23 mouse cellular contexts compared by ENCODE assay signal in genomic region chr2:69803756-69804155, GRCm38 (mm10). TPM values are rescaled to one million over a fixed set of nuclear protein-coding genes. Genes with fewer than 3 reads are reported as not detected.
A peak's percentile ranks its signal among the peaks of the same experiment; 100 is the strongest.
DNase-seq lines count a peak whose midpoint lies in the region; ATAC-seq lines count a peak whose summit lies in the region.
"Had no signal": no experiment of that assay in that cellular context is flagged by ENCODE, and none has a peak within 500 bp of the region (broad histone marks: within the 10 kb centered on the region; RNA-seq: fewer than 3 reads in every experiment).

No protein-coding gene starts in this region.

- 54% methylated on average over 8 of the region's 8 CpGs for WGBS in heart, embryonic 12.5 days
- 29% methylated on average over 8 of the region's 8 CpGs for WGBS in liver, embryonic 12.5 days (ENCODE audit: insufficient replicate concordance)
- WGBS in liver, embryonic 13.5 days (ENCODE audit: insufficient replicate concordance) = 41% methylated on average over 8 of the region's 8 CpGs
- WGBS in liver, embryonic 16.5 days (ENCODE audit: insufficient replicate concordance) = 40% methylated on average over 8 of the region's 8 CpGs

- H3K36me3 ChIP-seq in heart, embryonic 12.5 days = no peaks in the 10 kb centered on the region
- H3K36me3 ChIP-seq in liver, embryonic 12.5 days = no peaks in the 10 kb centered on the region
- no peaks in the 10 kb centered on the region for H3K36me3 ChIP-seq in liver, embryonic 13.5 days
- no peaks in the 10 kb centered on the region for H3K36me3 ChIP-seq in liver, embryonic 16.5 days (ENCODE audit: control insufficient read depth, insufficient read depth)
- H3K36me3 ChIP-seq: embryonic facial prominence, embryonic 12.5 days; embryonic facial prominence, embryonic 15.5 days; G1E; hindbrain, embryonic 10.5 days had no signal

- intact Hi-C loops in heart, postnatal 36 days (cut with DNase I) = loop anchor here (1.0 to 5.0 kb wide), 3 partner anchors 20 to 79 kb away; partner anchors contain the start of gene Ssb

- H3K9ac ChIP-seq in heart, embryonic 12.5 days = no peak overlapping the region
- H3K9ac ChIP-seq in liver, embryonic 12.5 days = peak overlapping the region; percentile 35
- H3K9ac ChIP-seq in liver, embryonic 13.5 days = peak overlapping the region; percentile 29; the same call in 1 of the 2 replicates
- H3K9ac ChIP-seq in liver, embryonic 16.5 days (ENCODE audit: low read depth, low read length) = no peak overlapping the region; the same call in 1 of the 2 replicates
- H3K9ac ChIP-seq: embryonic facial prominence, embryonic 12.5 days; embryonic facial prominence, embryonic 15.5 days; forebrain, postnatal 0 days; hindbrain, embryonic 14.5 days had no signal

- no peaks in the 10 kb centered on the region for H3K27me3 ChIP-seq in heart, embryonic 12.5 days (replicated peaks)
- H3K27me3 ChIP-seq in liver, embryonic 12.5 days (replicated peaks) = no peaks in the 10 kb centered on the region
- H3K27me3 ChIP-seq in liver, embryonic 13.5 days = no peaks in the 10 kb centered on the region
- no peaks in the 10 kb centered on the region for H3K27me3 ChIP-seq in liver, embryonic 16.5 days (ENCODE audit: control insufficient read depth, insufficient read depth, low read depth, low read length)
- H3K27me3 ChIP-seq: CH12.LX; embryonic facial prominence, embryonic 12.5 days; embryonic facial prominence, embryonic 15.5 days had no signal

- no peak for DNase-seq in heart, postnatal 36 days
- DNase-seq in liver = no peak
- DNase-seq in liver, embryonic 13.5 days = no peak
- no peak for DNase-seq in natural killer cell, adult 2 months (ENCODE audit: low spot score in 2 of 2)
- DNase-seq: adrenal gland, adult 2 months; adrenal gland, postnatal 14 days; B cell, adult 2 months; cerebellum, adult 11 months; cerebellum, adult 2 months; cerebellum, adult 9-11 months; cerebellum, postnatal 25 days; forebrain, postnatal 0 days; gastrocnemius, postnatal 25 days had no signal

- peaks cover 4% of the 10 kb centered on the region; the same call in 1 of the 2 replicates for H3K4me1 ChIP-seq in heart, embryonic 12.5 days (replicated peaks)
- peaks cover 33% of the 10 kb centered on the region for H3K4me1 ChIP-seq in liver, embryonic 12.5 days
- H3K4me1 ChIP-seq in liver, embryonic 13.5 days (replicated peaks) = peaks cover 36% of the 10 kb centered on the region
- peaks cover 26% of the 10 kb centered on the region for H3K4me1 ChIP-seq in liver, embryonic 16.5 days (ENCODE audit: control insufficient read depth, low read depth, low read length)
- H3K4me1 ChIP-seq: embryonic facial prominence, embryonic 12.5 days; embryonic facial prominence, embryonic 15.5 days had no signal

- no peak for ATAC-seq in heart, embryonic 12.5 days (ENCODE audit: insufficient number of reproducible peaks, low FRiP score)
- no peak for ATAC-seq in liver, embryonic 12.5 days
- ATAC-seq in liver, embryonic 13.5 days (ENCODE audit: low read depth) = no peak
- ATAC-seq in liver, embryonic 16.5 days (ENCODE audit: low read depth) = no peak
- ATAC-seq: forebrain, postnatal 0 days had no signal

- H3K4me2 ChIP-seq in heart, embryonic 12.5 days = peak overlapping the region; percentile 41; the same call in 1 of the 2 replicates
- H3K4me2 ChIP-seq in liver, embryonic 12.5 days = peak overlapping the region; percentile 67
- H3K4me2 ChIP-seq in liver, embryonic 13.5 days = peak overlapping the region; percentile 69
- peak overlapping the region; percentile 72 for H3K4me2 ChIP-seq in liver, embryonic 16.5 days (ENCODE audit: low read depth, low read length)
- H3K4me2 ChIP-seq: embryonic facial prominence, embryonic 12.5 days; hindbrain, embryonic 14.5 days had no signal

- no peak overlapping the region for H3K4me3 ChIP-seq in heart, embryonic 12.5 days
- H3K4me3 ChIP-seq in liver, embryonic 12.5 days = 0 out of 2 replicates have a peak overlapping the region, but pooled peaks have one; percentile 15
- peak overlapping the region; percentile 50; the same call in 1 of the 2 replicates for H3K4me3 ChIP-seq in liver, embryonic 13.5 days (replicated peaks)
- no peak overlapping the region for H3K4me3 ChIP-seq in liver, embryonic 16.5 days (ENCODE audit: low read depth, low read length)
- H3K4me3 ChIP-seq: embryonic facial prominence, embryonic 12.5 days; embryonic facial prominence, embryonic 15.5 days; hindbrain, embryonic 10.5 days had no signal

- no peaks in the 10 kb centered on the region for H3K9me3 ChIP-seq in heart, embryonic 12.5 days (replicated peaks)
- no peaks in the 10 kb centered on the region for H3K9me3 ChIP-seq in liver, embryonic 12.5 days (replicated peaks)
- H3K9me3 ChIP-seq in liver, embryonic 13.5 days (replicated peaks) = no peaks in the 10 kb centered on the region
- H3K9me3 ChIP-seq in liver, embryonic 16.5 days (replicated peaks; ENCODE audit: control insufficient read depth, low read length) = no peaks in the 10 kb centered on the region
- H3K9me3 ChIP-seq: embryonic facial prominence, embryonic 12.5 days; embryonic facial prominence, embryonic 15.5 days had no signal

- H3K27ac ChIP-seq in heart, embryonic 12.5 days (ENCODE audit: poor library complexity, severe bottlenecking) = no peak overlapping the region
- peak overlapping the region; percentile 16; the same call in 1 of the 2 replicates for H3K27ac ChIP-seq in liver, embryonic 12.5 days
- peak overlapping the region; percentile 57; the same call in 1 of the 2 replicates for H3K27ac ChIP-seq in liver, embryonic 13.5 days
- H3K27ac ChIP-seq in liver, embryonic 16.5 days (ENCODE audit: low read length) = peak overlapping the region; percentile 46; the same call in 1 of the 2 replicates
- H3K27ac ChIP-seq: embryonic facial prominence, embryonic 12.5 days; embryonic facial prominence, embryonic 15.5 days; hindbrain, embryonic 10.5 days; hindbrain, embryonic 14.5 days; hindbrain, postnatal 0 days had no signal

RNA-seq across cellular contexts. Expression of gene Phospho2, which starts 14.3 kb away (rescaled TPM):
- 17.6 and 18.3 TPM in 2 replicates for polyA plus RNA-seq in heart, embryonic 12.5 days (2016; fragmentation: Nextera tagmentation; extraction: Ambion mirVana)
- 10 to 100 TPM; 22.7 to 24.1 TPM for total RNA-seq in heart, postnatal 36 days (2021)
- polyA plus RNA-seq in liver, embryonic 12.5 days (2016; fragmentation: Nextera tagmentation; extraction: Ambion mirVana) = 16.3 and 16.7 TPM in 2 replicates
- polyA plus RNA-seq in liver, embryonic 13.5 days (2015; fragmentation: Nextera tagmentation; extraction: Ambion mirVana) = 13.0 and 18.1 TPM in 2 replicates
- 10.5 and 11.0 TPM in 2 replicates for polyA plus RNA-seq in liver, embryonic 16.5 days (2015; fragmentation: Nextera tagmentation; extraction: Ambion mirVana)

RNA-seq across cellular contexts. Expression of gene Ccdc173, which starts 14.4 kb away (rescaled TPM):
- polyA plus RNA-seq in heart, embryonic 12.5 days (2016; fragmentation: Nextera tagmentation; extraction: Ambion mirVana) = 1.3 TPM in 2 replicates
- total RNA-seq in heart, postnatal 36 days (2021) = under 1 TPM; 0.36 to 0.65 TPM
- 0.46 and 0.53 TPM in 2 replicates for polyA plus RNA-seq in liver, embryonic 12.5 days (2016; fragmentation: Nextera tagmentation; extraction: Ambion mirVana)
- polyA plus RNA-seq in liver, embryonic 13.5 days (2015; fragmentation: Nextera tagmentation; extraction: Ambion mirVana) = 0.21 and 0.28 TPM in 2 replicates
- polyA plus RNA-seq in liver, embryonic 16.5 days (2015; fragmentation: Nextera tagmentation; extraction: Ambion mirVana) = 0.08 and 0.20 TPM in 2 replicates
- polyA plus RNA-seq: adrenal gland, adult 2 months had no signal

RNA-seq across cellular contexts. Expression of gene Klhl23, which starts 18.0 kb away (rescaled TPM):
- 58.9 and 64.1 TPM in 2 replicates for polyA plus RNA-seq in heart, embryonic 12.5 days (2016; fragmentation: Nextera tagmentation; extraction: Ambion mirVana)
- total RNA-seq in heart, postnatal 36 days (2021) = 10 to 100 TPM; 36.4 to 38.9 TPM
- 31.3 and 31.9 TPM in 2 replicates for polyA plus RNA-seq in liver, embryonic 12.5 days (2016; fragmentation: Nextera tagmentation; extraction: Ambion mirVana)
- polyA plus RNA-seq in liver, embryonic 13.5 days (2015; fragmentation: Nextera tagmentation; extraction: Ambion mirVana) = 20.2 and 24.7 TPM in 2 replicates
- polyA plus RNA-seq in liver, embryonic 16.5 days (2015; fragmentation: Nextera tagmentation; extraction: Ambion mirVana) = 19.6 and 22.4 TPM in 2 replicates

RNA-seq across cellular contexts. Expression of gene Ssb, which starts 57.6 kb away (rescaled TPM):
- 233 and 248 TPM in 2 replicates for polyA plus RNA-seq in heart, embryonic 12.5 days (2016; fragmentation: Nextera tagmentation; extraction: Ambion mirVana)
- total RNA-seq in heart, postnatal 36 days (2021) = 10 to 100 TPM; 61.7 to 68.2 TPM
- 219 and 226 TPM in 2 replicates for polyA plus RNA-seq in liver, embryonic 12.5 days (2016; fragmentation: Nextera tagmentation; extraction: Ambion mirVana)
- polyA plus RNA-seq in liver, embryonic 13.5 days (2015; fragmentation: Nextera tagmentation; extraction: Ambion mirVana) = 204 and 266 TPM in 2 replicates
- polyA plus RNA-seq in liver, embryonic 16.5 days (2015; fragmentation: Nextera tagmentation; extraction: Ambion mirVana) = 103 and 116 TPM in 2 replicates

Comparison
In these comparisons a context has a peak if more than half of its experiments do, and no peak if none do; other contexts are left out.
1. H3K4me3 ChIP-seq: peak in liver, embryonic 12.5 days (single experiment) and liver, embryonic 13.5 days (single experiment); none in heart, embryonic 12.5 days (single experiment) and liver, embryonic 16.5 days (single experiment).
2. H3K9ac ChIP-seq: peak in liver, embryonic 12.5 days (single experiment) and liver, embryonic 13.5 days (single experiment); none in heart, embryonic 12.5 days (single experiment) and liver, embryonic 16.5 days (single experiment).
3. Peak in every context shown above with its lines, with median percentiles within 50 percentile points of each other: H3K4me2 ChIP-seq.